Mouse (Mus musculus) E14TG2a.4 (cell line): Measurements from ENCODE around the gene Cib4.

Experiments
- H3K27me3 ChIP-seq: 2 replicates; pipeline ENCODE4 v1.6.1; 2014; ENCODE audit warnings: low read length, control low read depth; ENCODE audit not compliant: insufficient read depth
- H3K36me3 ChIP-seq: 2 replicates; pipeline ENCODE4 v1.6.1; 2014; ENCODE audit warnings: low read length, control low read depth; ENCODE audit not compliant: insufficient read depth
- H3K4me1 ChIP-seq: replicated peaks from 2 replicates; pipeline ENCODE4 v1.6.1; 2014; ENCODE audit warnings: low read depth, low read length, control low read depth
- H3K4me3 ChIP-seq: replicated peaks from 2 replicates; pipeline ENCODE4 v1.5.1; 2014; ENCODE audit warnings: mild to moderate bottlenecking, low read length
- H3K9me3 ChIP-seq: 2 replicates; pipeline ENCODE4 v1.6.1; 2014; ENCODE audit warnings: low read length, control low read depth
- CTCF ChIP-seq: conservative IDR thresholded peaks from 2 replicates; pipeline ENCODE4 v1.5.1; 2014; ENCODE audit warnings: low read length
- NANOG ChIP-seq: IDR thresholded peaks from 2 replicates; pipeline ENCODE4 v1.6.1; 2014; ENCODE audit warnings: borderline replicate concordance, low read length, mixed read lengths
- POU5F1 ChIP-seq: IDR thresholded peaks from 2 replicates; pipeline ENCODE4 v1.6.1; 2014; ENCODE audit warnings: low read length, borderline replicate concordance

Cib4 gene

DNA sequence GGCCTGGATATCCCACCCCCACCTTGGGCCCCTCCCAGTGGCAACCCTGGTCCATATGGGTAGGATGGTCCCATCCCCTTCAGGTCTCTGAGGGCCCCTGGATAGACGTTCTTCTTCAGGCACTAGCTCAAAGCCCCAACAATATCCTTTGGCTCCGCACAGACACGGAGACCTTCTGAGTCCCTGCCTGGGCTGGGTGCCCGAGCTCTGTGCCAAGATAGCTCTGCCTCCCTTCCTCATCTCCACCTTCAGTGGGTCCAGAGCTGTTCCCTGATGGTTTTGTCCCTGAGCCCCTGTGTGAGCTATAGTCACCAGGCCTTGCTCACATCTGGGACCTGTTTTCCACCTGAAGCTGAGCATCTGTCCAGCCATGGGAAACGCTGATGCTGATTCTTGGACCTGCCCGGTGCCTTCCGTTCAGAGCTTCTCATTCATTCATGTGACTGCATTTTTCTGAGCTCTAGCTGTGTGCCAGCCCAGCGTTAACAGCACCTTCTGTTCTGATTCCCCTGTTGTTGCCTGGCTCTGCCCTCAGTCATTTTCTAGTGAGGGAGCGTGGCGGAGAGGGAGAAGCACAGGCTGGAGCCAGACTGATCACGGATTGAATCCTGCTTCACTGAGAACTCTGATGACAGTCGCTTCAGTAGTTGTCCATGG, 32.1 kb upstream of the Cib4 start:
- H3K27me3 ChIP-seq = peaks cover 41% of the 10 kb centered on the region
- no peaks in the 10 kb centered on the region for H3K36me3 ChIP-seq
- no peaks in the 10 kb centered on the region for H3K4me1 ChIP-seq
- H3K4me3 ChIP-seq = no peak overlapping the region
- H3K9me3 ChIP-seq = no peaks in the 10 kb centered on the region
- TF ChIP-seq POU5F1 (no peak), CTCF (no peak), NANOG (no peak)

- H3K4me3 ChIP-seq = no peak overlapping the region
- H3K4me1 ChIP-seq = no peaks in the 10 kb centered on the region
- H3K9me3 ChIP-seq = no peaks in the 10 kb centered on the region
- H3K36me3 ChIP-seq = no peaks in the 10 kb centered on the region
- peaks cover 44% of the 10 kb centered on the region for H3K27me3 ChIP-seq
- TF ChIP-seq NANOG (no peak), CTCF (no peak)
Observed at GRCm38 (mm10) chr5:30577251-30577650, 31.6 kb upstream of the Cib4 start.

- no peak for TF ChIP-seq POU5F1
- TF ChIP-seq NANOG = no peak
- TF ChIP-seq CTCF = no peak
- H3K4me1 ChIP-seq = no peaks in the 10 kb centered on the region
- H3K9me3 ChIP-seq = no peaks in the 10 kb centered on the region
- peaks cover 47% of the 10 kb centered on the region for H3K27me3 ChIP-seq
- no peaks in the 10 kb centered on the region for H3K36me3 ChIP-seq
- no peak overlapping the region for H3K4me3 ChIP-seq
Observed at GRCm38 (mm10) chr5:30576233-30576632, 30.6 kb upstream of the Cib4 start.

- no peak for TF ChIP-seq NANOG
- TF ChIP-seq POU5F1 = no peak
- TF ChIP-seq CTCF = no peak
- Histone ChIP-seq H3K4me3 (no peak overlapping the region), H3K9me3 (no peaks in the 10 kb centered on the region), H3K4me1 (no peaks in the 10 kb centered on the region), H3K27me3 (peaks cover 47% of the 10 kb centered on the region), H3K36me3 (no peaks in the 10 kb centered on the region)
Observed at GRCm38 (mm10) chr5:30574367-30574766, 28.7 kb upstream of the Cib4 start.

- TF ChIP-seq NANOG (no peak), POU5F1 (no peak)
- Histone ChIP-seq H3K36me3 (no peaks in the 10 kb centered on the region), H3K4me3 (no peak overlapping the region), H3K9me3 (no peaks in the 10 kb centered on the region), H3K27me3 (peaks cover 24% of the 10 kb centered on the region), H3K4me1 (no peaks in the 10 kb centered on the region)
Observed at GRCm38 (mm10) chr5:30571820-30572219, 26.2 kb upstream of the Cib4 start.

GRCm38 (mm10) chr5:30568479-30568878, 22.8 kb upstream of the Cib4 start:
- no peaks in the 10 kb centered on the region for H3K36me3 ChIP-seq
- H3K27me3 ChIP-seq = peaks cover 16% of the 10 kb centered on the region
- no peaks in the 10 kb centered on the region for H3K9me3 ChIP-seq
- H3K4me1 ChIP-seq = no peaks in the 10 kb centered on the region
- TF ChIP-seq CTCF (no peak), NANOG (no peak), POU5F1 (no peak)
- no peak overlapping the region for H3K4me3 ChIP-seq

DNA sequence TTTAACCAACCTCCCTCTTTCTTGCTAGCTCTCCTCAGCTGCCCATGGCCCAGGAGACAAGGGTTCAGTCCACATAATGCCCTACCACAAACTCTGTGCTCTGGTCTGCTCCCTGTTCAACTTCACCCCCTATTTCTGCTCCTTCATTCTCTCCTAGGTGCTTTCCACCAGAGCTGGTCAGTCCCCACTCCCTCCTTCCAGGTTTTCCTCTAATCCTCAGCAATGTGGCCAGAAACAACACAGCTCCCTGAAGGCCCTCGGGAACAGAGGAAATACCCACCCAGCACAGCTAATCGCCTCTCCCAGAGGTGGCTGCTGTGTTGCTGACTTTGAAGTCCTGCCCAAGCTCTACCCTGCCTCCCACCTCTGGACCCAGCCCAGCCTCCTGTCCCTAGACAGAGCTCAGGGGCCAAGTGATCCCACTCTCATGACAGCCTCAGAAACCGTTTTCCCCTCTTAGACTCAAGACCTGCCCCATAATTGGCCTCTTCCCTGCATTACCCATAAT, 14.4 kb upstream of the Cib4 start:
- peaks cover 42% of the 10 kb centered on the region for H3K27me3 ChIP-seq
- H3K4me1 ChIP-seq = no peaks in the 10 kb centered on the region
- no peak for TF ChIP-seq NANOG
- no peak for TF ChIP-seq CTCF
- TF ChIP-seq POU5F1 = no peak
- no peak overlapping the region for H3K4me3 ChIP-seq
- no peaks in the 10 kb centered on the region for H3K9me3 ChIP-seq
- no peaks in the 10 kb centered on the region for H3K36me3 ChIP-seq

GRCm38 (mm10) chr5:30559421-30559820, 13.8 kb upstream of the Cib4 start:
- TF ChIP-seq CTCF (no peak), NANOG (no peak), POU5F1 (no peak)
- Histone ChIP-seq H3K27me3 (peaks cover 42% of the 10 kb centered on the region), H3K4me1 (no peaks in the 10 kb centered on the region), H3K4me3 (no peak overlapping the region), H3K9me3 (no peaks in the 10 kb centered on the region), H3K36me3 (no peaks in the 10 kb centered on the region)

- Histone ChIP-seq H3K9me3 (no peaks in the 10 kb centered on the region), H3K27me3 (peaks cover 35% of the 10 kb centered on the region), H3K4me3 (no peak overlapping the region), H3K36me3 (no peaks in the 10 kb centered on the region), H3K4me1 (no peaks in the 10 kb centered on the region)
- no peak for TF ChIP-seq CTCF
- TF ChIP-seq NANOG = no peak
- no peak for TF ChIP-seq POU5F1
Observed at GRCm38 (mm10) chr5:30556284-30556683, 10.6 kb upstream of the Cib4 start.
